Mouse (Mus musculus): ENCODE results near the gene Btbd11.

DNA sequence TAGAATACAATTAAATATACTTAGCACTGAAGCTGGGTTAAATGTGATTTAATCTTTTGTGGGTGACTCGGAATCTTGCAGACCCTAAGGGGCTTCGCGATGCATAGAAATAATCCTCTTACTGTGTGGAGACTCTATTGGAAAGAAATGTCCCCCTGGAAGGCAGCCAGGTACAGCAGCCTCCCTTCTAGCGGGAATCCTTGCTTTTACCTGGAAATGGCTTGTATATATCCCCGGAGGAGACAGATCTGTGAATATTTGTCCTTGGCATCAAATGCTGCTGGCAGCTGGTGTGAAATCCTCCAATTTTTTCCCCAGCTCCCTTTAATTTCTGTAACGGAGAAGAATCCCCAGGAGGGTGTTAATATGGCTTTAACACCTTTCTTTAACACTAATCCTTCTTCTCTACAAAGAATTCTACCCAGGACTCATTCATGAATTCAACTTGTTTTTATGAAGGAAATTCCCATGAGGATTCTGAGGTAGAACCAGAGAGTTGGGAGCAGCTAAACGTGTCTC, 146.6 kb downstream of the Btbd11 start:
- no peak for TF ChIP-seq POLR2A (IDR thresholded peaks at IDR 0.05; ENCODE audit: low read depth, low read length)
- no peak for TF ChIP-seq CTCF (IDR thresholded peaks at IDR 0.05; ENCODE audit: extremely low read depth, insufficient read depth, insufficient read length, insufficient replicate concordance)

Data from spleen, adult 2 months (tissue).